Mouse (Mus musculus): ENCODE measurements at regions not wholly inside any gene's neighbourhood (a gene's known extent, or its start where the extent isn't known, plus 50 kb on each side); places are given as distances from the start of the nearest gene placed in this dataset.

DNA sequence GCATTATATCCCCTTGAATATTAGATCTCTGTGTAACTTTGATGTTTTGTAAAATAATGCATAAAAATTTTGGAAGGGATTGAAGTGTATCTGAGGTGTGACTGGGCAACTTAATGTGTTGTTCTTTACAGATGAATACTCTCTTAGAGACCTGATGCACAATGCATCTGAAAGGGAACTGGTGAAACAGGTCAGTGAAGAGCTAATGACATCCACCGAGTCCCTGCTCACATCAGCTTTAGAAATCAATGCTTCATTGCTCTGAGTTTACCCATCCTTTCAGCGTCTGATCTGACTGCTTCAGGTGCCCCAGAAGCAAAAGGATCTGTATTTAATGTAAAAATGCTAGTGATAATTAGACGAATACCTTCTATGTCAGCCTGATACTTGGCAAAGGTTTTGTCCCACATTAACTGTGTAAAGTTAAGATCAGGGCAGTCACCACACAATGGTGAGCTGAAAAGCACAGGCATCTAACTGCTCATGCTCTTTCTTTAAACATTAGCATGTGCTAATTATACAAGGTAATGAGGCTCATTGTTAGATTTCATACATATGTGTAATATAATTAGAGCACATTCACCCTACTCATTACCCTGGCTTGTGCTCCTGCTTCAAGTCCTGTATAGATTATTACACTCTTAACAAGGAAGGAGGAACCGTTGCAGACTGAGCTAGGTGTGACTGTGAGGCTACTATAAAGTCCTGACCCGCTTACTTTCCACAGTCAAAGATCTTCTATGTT, 204.6 kb upstream of the Tlr4 start:
- DNase-seq (ENCODE audit: low spot score), result no peak

DNA sequence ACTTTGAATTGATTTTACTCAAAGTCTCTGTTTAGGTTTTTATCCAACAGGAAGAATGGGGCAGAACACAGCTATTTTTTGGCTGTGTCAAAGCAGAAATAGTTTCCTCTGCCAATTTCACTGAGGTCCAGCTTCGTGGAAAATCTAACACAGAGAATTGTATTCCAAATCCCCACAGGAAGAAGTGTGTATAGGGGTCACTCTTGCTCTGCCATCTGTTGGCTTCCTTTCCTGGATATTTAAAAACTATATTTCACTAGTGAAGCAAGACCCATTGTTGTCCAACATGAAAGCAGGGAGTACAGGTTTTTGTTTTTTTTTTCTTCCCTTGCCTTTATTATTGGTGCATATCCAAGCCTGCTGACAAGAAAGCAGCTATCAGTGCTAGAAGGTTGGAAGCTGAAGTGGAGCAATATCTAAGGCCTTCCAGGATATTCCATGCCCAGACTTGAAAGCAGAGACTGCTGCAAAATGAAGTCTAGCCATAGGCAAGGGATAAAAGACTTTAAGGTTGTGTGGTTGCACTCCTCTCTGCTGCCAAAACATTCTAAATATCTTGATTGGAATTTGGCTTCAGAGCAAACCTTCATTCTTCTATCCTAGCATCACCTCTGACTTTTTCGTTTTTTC, 208.5 kb upstream of the Tlr4 start:
- DNase-seq (ENCODE audit: low spot score), result no peak

DNA sequence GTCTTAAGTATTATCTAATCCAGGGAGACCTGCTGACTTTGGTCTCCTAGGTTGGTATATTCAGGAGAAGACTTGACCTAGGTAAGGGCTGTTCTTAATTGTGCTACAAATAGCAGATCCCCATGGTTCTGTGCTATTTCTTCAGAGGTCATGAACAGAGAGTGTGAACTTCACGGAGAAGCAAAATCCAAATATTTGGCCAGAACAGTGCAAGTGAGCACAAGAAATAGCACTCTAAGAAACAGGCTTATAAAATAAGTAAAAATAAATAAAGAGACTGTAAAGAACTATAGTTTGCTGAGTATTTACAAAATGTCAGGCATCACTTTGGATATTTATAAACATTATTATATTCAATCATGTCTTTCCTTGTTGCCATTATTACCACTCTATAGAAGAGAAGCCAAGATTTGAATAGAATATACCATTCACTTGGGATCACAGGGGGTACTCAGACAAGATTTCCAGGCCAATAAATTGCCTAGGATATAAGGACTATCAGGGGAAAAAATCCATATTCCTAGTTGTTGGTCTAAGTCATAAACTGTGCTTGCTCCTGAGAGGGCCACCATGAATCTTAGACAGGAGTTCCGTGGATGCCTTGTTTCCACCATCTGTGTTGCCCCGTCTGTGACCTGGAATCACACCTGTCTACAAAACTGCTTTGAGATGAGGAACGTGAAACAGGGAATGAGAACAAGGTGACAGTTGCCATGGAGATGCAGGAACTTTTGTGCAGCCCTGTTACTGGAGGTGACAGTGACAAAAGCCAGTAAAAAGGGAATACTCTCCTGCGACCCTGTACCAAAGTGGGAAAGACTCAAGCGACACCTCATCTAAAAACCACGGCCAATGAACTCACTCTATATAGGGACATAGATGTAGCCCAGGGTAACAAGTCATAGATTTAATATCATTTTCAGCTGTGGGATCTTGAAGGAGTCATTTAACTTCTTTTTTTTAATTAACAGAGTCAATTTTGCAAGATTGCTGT, 209.3 kb upstream of the Tlr4 start:
- DNase-seq (ENCODE audit: low spot score), result no peak

DNA sequence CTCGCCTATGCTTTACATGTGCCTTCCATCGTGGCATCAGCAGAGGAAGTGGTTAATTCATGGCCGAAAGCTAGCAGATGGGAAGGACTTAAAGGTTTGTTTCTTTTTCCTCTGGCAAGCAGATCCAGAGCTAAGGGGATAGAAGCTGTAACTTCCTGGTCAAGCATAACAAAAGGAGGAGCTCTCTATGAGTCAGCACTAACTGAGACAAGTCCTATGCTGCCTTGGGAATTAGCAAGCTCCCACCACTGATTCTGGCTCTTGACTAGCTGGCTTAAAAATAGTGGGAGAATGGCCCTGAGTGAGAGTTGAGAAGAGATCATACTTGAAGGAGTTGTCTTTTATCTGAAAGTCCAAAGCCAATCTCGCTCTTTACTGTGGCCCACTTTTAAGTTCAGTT, 210.3 kb upstream of the Tlr4 start:
- DNase-seq (ENCODE audit: low spot score), result no peak

DNA sequence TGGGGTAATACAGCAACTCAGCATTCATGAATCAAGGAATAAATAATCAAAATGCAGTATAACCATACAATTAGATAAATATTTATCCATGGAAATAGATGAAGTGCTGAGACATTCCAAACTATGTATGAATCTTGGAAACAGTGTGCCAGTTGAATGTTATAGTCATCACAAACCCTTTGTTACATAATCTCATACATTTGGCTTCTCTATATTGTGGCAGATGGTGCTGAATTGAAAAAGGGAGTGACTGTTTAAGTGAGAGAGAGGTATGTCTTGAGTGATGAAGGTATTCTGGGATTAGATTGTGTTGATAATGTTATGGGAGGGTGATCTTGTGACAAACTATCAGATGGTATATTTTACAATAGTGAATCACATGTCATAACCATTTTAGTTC, 200.4 kb upstream of the Astn2 start:
- DNase-seq (ENCODE audit: low spot score), result no peak

DNA sequence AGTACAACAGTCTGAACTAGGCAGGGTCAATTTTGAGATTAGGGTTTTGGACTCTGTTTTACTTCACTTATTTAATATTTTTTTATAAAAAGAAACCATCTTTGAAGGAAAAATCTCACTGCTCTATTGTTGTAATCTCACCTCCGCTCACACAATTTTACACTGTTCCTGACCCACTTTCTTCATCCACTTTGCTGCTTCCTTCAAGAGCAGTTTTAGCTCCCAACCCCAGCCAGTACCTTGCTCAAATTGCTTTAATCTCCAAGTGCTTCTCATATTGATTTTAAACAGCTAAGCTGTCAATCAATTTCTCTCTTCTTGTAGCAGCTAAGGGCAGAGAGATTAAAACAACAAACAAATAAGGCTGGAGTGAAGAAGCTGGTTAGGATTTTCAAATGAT, 194.3 kb upstream of the Astn2 start:
- no peak for DNase-seq (ENCODE audit: low spot score)

DNA sequence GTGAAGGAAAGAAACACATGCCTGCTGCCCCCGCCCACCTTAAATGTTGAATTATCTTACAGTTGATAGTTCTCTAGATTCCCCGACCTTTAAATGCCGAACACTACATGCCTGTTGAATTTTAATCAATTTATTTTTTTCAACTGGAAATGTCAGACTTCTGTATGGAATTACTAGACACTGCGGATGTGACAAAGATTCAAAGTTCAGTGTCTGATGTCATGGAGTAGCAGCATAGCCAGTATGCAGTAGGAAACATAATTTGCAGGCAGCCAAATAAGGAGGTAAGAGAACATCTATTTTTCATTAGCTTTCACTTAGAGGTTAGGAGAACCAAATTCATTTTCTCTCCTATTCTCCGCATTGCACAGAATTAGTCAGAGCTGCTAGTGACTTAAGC, 182.2 kb upstream of the Astn2 start:
- DNase-seq (ENCODE audit: low spot score), result no peak

DNA sequence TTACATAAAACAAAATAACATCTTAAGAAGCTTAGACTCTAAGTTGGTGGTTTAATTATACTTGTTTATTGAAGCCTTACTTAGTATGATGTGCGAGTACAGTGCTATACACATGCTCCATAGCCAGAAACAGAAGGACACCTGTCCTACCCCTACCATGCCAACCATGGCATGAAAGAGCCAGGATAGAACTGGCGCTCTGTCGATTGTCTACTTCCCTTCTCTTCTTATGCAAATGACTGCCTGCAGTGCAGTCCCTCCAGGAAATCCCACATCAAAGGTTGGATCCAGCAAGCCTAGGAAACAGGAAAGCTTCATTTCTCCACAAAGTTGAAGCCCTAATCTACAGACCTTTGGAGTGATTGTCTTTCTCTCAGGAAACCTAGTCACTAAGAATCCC, 181.8 kb upstream of the Astn2 start:
- DNase-seq (ENCODE audit: low spot score), result no peak

DNA sequence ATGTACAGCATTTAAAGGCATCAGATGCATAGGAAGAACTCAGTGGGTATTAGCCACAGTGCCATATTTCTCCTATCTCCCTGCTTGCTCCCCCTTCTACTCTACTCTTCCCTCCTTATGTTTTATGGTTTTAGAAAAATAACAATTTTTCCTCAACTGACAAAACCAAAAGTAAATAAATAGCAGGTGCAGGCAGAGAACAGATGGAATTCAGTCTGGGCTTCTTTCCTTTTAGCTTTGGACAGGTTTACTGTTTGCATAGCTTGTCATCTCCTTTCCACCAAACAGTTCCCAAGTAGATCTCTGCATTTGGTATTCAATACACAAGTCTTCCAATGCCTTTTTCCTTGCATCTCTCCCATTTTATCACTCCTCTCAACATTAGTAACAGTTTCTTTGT, 152.5 kb upstream of the Astn2 start:
- DNase-seq (ENCODE audit: low spot score), result no peak

DNA sequence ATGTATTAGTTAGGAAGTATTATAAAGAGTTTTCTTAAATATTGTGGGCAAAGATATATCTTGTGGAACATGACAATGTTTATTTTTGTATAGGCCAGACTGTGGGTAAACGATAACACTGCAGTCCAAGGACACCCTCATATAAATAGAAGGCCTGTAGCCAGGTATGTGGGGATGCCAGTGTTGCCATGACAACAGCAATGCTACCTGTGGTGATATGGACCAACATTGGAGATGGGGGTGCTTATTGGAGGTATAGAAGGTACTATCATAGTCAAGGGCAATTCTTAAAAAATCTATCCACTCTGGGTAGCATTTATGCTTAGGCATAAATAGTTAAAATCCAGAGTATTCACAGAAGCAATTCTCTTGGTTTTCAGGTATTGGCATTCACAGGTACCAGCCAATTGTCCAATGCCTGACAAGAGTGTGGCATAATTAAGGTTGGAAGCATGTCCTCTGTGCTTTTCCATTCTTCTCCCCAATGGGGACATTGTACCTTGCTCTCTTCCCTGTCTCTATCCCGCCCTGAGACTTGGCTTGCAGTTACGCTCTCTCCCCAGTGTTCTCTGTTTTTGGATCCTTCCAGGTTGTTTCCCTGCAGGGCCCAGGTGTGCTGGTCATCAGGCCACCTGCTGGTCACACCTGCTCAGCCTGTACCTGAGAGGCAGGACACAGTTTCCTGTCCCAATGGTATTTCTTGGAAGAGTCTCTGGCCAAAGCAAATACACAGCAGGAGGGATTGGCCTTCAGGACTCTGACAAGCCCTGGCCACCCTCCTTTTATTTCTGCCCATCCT, 146.1 kb upstream of the Astn2 start:
- no peak for DNase-seq (ENCODE audit: low spot score)

DNA sequence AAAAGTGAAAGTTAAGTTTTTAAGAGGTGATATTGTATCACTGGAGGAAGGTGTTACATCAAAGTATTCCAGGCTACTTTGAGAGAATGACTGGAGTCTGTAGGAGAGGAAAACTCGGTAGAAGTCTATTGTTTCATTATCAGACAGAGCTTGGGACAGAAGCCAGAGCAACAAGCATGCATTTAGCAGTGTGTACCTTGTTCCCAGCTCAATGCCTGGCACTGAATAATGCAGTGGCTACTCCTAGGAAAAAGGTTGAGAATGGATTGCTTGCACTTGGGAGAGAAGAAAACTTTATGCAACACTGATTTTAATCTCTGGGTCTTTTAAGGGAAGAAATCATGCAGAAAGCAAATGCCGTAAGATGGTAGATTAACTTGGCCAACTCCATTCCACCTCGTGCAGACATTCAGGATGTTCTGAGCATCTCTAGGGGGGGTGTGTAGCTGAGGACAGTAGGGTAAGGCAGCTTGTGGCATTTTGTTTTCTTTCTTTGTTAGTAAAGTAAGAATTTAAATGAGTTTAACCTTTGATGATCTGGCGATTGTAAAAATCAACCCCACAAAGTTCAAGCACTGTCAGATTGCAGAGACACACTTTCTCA, 138.5 kb upstream of the Astn2 start:
- DNase-seq (ENCODE audit: low spot score), result no peak

DNA sequence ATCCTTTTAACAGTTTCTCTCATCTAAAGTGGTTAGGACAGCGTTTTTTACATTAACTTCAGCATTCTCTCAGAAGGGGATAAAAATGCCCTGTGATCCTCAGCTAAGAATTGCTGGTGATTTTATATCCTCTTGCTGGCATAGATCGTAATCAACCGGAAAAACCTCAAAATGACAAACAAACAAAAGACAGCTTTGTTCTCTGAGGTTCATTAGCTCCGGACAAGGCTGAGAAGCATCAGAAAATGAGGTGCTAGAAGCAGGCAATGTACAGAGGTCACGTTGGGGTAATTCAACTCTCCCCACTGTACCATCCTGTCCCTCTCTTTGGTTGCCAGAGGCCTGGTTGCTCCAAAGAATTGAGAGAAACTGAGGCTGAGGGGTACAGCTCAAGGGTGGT, 120.0 kb upstream of the Astn2 start:
- no peak for DNase-seq (ENCODE audit: low spot score)

DNA sequence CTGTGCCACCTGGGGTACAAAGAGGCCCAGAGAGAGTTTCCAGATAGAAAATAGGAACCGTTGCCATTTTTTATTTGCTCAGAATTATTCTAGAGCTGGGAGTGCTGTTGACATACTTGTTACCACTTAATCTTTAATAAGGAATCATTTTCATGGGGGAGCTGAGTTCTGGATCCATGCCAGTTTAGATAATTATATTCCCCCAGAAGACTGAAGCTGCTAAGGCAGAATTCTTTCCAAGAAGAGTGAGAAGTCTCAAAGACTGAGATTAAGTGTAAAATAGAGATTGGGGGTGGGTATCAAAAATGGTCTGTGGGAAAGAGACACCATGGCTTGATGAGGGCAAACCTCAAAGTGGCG, 119.5 kb upstream of the Astn2 start:
- DNase-seq (ENCODE audit: low spot score), result no peak

DNA sequence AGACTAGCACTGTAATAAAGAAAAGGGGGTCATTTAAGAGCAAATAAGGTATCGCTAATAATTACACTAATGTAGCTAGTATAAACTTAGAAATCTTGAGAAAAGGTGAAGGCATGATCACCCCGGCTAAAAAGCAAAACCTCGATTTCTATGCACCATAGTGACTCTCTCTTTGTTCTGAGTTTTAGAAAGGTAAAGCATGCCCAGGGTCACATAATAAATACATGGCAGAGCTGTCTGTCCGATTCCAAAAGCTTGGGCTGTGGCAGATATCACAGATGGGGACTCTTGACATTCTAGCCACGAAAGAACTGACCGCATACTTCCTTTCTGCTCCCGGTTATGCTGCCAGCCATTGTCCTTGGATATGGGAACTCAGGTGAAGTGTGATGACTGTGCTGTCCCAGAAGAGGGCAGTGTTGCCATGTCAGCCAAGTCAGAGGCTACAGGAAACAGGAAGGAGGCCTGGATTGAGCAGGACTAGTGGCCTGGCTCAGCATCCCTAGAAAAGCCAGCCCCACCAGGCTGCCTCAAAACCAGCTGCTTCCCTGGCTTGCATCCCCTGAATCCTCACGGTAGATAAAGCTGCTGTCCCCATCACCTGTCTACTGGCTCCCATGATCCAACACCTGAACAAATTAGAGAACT, 119.0 kb upstream of the Astn2 start:
- DNase-seq (ENCODE audit: low spot score), result no peak

DNA sequence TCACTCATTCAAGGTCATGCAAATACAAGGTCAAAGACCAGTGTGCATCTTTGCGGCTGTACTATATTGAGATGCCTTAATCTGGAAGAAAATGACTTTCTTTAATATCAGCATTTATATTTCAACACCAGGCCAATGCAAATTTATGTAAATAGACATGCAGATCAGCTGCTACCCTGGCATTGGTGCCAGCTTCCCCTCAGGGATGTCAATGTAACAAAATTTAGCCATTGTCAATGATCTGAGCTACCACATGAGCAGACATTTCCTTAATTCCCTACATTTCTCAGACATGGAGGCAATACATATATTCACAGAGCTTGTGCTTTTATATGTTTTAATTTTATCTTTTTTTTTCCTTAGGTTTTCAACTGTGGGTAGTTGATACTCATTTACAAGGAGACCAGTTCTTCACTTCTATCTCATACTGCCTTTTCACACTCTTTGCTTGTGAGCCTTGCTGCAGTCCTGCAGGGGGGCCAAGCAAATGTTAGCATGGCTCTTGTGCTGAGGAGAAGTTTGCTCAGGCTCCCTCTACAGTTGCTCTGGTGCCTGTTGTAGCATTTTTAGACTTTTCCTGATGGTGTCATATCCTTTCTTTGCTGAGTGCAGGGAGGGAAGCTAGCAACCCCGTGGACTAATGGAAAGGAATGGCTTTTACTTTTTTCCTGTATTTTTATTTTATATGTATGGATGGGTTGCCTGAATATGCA, 117.8 kb upstream of the Astn2 start:
- DNase-seq (ENCODE audit: low spot score), result no peak

DNA sequence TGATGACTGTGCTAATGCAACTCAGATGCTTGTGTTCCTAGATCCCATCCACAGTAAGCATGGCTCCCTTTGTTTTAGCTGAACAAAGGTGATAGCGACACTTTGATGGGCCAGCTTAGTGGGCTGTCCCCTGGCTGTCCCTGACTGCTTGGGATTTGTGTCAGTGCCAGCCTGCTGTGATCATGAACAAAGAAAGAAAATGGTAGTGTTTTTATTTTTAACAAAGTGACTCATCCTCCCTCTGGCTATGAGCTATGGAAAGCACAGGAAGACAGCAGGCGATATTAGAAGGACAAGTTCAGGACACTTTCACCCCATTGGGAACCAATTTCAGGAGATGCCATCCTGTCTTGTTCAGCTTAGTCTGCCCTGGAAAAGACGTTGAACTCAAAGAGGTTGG, 116.4 kb upstream of the Astn2 start:
- DNase-seq (ENCODE audit: low spot score), result no peak

DNA sequence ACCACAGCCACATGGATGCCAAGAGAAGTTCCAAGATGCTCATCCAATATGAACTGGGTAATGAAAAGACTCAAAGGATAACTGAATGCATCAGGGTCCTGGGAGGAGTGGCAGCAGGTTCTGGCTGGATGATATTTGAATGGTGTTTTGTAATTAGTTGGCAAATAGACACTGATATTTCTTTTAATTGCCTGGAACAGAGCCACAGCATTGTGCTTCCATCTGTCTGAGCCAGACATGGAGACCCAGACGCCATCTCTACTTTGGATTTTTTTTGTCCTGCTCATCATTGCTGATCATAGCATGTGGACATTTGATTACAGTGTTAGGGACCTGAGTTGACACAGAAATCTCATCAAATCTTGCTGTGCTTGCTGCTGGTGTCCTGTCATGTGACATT, 111.4 kb upstream of the Astn2 start:
- DNase-seq (ENCODE audit: low spot score), result no peak

DNA sequence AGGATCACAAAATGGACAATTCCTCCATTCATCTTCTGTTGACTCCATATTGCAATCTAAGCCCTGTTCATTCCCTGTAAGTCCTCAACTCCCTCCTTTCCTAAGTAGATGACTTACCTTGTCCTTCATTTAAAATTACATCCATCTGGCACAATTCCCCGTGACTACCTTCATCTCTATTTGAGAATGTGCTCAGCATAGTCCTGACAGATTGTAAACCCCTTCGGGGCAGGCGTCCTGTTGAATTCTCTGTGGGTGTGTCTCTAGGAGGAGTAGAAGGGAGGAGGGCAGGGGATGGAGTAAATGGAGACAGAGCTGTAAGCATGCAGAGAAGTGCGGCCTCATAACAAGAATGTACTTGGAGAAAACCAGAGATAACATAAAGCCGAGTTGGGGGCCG, 79.1 kb upstream of the Astn2 start:
- no peak for DNase-seq (ENCODE audit: low spot score)

DNA sequence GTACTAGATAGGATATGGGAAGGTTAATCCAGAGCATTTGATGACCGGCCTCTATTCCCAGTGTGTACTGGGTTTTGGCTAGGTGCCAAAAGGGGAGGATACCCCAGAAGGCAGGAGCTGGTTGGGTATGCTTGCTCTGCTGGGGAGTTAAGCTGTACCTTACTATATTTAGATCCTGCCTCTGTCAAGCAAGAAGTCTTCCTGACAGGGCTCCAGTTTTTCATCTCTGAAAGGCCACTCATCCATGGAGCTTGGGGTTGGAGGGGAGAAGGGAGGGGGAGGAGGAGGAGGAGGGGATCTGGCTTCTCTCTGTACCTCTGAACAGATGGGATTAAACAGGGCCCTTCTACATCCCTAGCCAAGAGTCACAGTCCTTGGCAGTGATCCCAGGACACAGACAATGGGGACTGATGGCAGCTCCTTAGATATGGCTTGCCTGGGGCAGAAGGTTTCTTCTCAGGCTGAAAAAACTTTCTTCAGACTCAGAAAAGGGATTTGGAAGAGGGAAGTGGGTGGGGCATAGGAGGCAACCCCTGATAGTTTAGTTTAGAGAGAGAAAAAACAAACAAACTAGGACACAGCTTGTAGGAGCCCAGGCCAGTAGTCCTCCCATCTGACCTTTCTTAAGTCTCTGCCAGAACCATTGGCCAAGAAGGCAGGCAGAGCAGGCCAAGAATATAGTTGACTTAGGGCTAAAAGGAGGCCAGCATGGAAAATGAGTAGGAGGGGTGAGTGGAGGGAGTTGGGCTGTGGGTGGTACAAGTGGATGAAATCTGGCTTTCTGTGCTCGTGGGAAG, 78.3 kb upstream of the Astn2 start:
- DNase-seq (ENCODE audit: low spot score), result peak; percentile 22

Measured in left cerebral cortex, adult 11 months (tissue).